Mouse (Mus musculus): ENCODE measurements around the gene Klk1b11. TPM values are rescaled to one million over a fixed set of nuclear protein-coding genes. Genes with fewer than 3 reads are reported as not detected.
"Not testable (repeated sequence)": the region's sequence is repeated elsewhere in the genome, so short reads cannot be mapped to it uniquely, and the experiment has no call there.

The Klk1b11 gene
- polyA plus RNA-seq, 1 experiment from 2014 or later: not detected

DNA sequence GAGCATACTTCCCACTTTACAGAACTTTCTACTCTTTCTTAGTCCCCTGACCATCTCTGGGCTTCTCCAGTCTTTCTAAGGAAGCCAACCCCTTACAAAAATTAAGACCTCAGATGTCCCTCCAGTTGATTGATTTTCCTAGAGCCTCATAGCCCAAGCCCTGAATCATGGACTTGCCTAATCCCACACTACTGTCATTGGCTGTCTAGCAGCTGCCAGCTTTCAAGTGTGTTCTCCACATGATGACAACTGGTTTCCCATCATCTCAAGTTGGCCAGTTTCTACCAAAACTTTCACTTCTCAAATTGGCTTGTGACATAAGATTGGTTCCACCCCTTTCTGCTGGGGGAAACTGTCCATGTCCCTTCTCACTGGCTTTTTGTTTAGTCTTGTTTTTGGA is 9.2 kb downstream of the Klk1b11 start:
- ATAC-seq (replicated peaks; ENCODE audit: low FRiP score, low TSS enrichment, low read depth) (no peak), DNase-seq (ENCODE audit: low spot score) (no peak)
- no peaks in the 10 kb centered on the region for H3K4me1 ChIP-seq (replicated peaks; ENCODE audit: control insufficient read depth, insufficient read depth, low read length)
- H3K27ac ChIP-seq (ENCODE audit: low read depth): no peak overlapping the region
- no peaks in the 10 kb centered on the region for H3K9me3 ChIP-seq (ENCODE audit: control insufficient read depth, low read length)
- H3K36me3 ChIP-seq (ENCODE audit: control insufficient read depth, insufficient read depth, low read length): no peaks in the 10 kb centered on the region
- H3K4me2 ChIP-seq (ENCODE audit: low read length): no peak overlapping the region
- no peak overlapping the region for H3K9ac ChIP-seq (ENCODE audit: low read length)
- no peak overlapping the region for H3K4me3 ChIP-seq (ENCODE audit: low read depth, low read length)
- no peaks in the 10 kb centered on the region for H3K27me3 ChIP-seq (replicated peaks; ENCODE audit: control insufficient read depth, insufficient read depth, low read length)

DNA sequence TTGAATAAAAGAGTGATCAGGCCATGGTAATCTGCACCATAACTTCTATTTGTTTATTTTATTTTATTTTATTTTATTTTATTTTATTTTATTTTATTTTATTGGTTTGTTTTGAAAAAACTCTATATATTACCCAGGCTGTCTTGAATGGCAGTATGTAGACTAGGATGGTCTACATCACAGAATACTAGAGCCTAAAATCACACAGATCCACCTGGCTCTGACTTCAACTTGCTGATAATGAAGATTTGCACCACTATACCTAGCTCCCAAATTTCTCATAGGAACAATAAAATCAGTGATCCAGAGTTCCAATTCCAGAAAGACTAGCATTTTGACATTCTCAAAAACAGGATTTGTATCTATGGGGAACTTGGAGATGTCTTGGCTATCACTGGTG is 16.2 kb downstream of the Klk1b11 start, which contains the start of gene Klk1b26:
Gene Klk1b26, plus strand, starts transcription at position 301 of the 400 bp plus-strand sequence.
- not testable (repeated sequence) for H3K4me2 ChIP-seq (ENCODE audit: low read length); DNase-seq (ENCODE audit: low spot score); H3K36me3 ChIP-seq (ENCODE audit: control insufficient read depth, insufficient read depth, low read length); H3K9ac ChIP-seq (ENCODE audit: low read length); H3K4me3 ChIP-seq (ENCODE audit: low read depth, low read length); ATAC-seq (replicated peaks; ENCODE audit: low FRiP score, low TSS enrichment, low read depth); H3K9me3 ChIP-seq (ENCODE audit: control insufficient read depth, low read length); H3K27ac ChIP-seq (ENCODE audit: low read depth); H3K27me3 ChIP-seq (replicated peaks; ENCODE audit: control insufficient read depth, insufficient read depth, low read length); H3K4me1 ChIP-seq (replicated peaks; ENCODE audit: control insufficient read depth, insufficient read depth, low read length)

DNA sequence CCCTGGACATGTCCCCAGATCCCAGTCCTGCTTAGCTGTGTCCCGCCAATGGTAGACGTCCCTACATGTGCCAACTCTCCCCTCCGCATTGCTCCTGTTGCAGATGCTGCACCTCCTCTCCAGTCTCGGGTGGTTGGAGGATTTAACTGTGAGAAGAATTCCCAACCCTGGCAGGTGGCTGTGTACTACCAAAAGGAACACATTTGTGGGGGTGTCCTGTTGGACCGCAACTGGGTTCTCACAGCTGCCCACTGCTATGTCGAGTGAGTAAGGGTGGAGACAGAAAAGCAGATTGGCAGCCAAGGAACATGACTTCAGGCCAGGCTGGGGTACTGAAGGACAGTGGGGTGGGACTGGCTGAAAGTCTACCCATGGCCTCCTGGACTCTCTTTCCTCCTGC is 19.0 kb downstream of the Klk1b11 start:
- not testable (repeated sequence) for H3K9me3 ChIP-seq (ENCODE audit: control insufficient read depth, low read length); H3K4me2 ChIP-seq (ENCODE audit: low read length); H3K27me3 ChIP-seq (replicated peaks; ENCODE audit: control insufficient read depth, insufficient read depth, low read length); H3K36me3 ChIP-seq (ENCODE audit: control insufficient read depth, insufficient read depth, low read length); H3K4me3 ChIP-seq (ENCODE audit: low read depth, low read length); ATAC-seq (replicated peaks; ENCODE audit: low FRiP score, low TSS enrichment, low read depth); H3K4me1 ChIP-seq (replicated peaks; ENCODE audit: control insufficient read depth, insufficient read depth, low read length); H3K9ac ChIP-seq (ENCODE audit: low read length); H3K27ac ChIP-seq (ENCODE audit: low read depth); DNase-seq (ENCODE audit: low spot score)
- WGBS: 78% methylated on average over 6 of the region's 6 CpGs

DNA sequence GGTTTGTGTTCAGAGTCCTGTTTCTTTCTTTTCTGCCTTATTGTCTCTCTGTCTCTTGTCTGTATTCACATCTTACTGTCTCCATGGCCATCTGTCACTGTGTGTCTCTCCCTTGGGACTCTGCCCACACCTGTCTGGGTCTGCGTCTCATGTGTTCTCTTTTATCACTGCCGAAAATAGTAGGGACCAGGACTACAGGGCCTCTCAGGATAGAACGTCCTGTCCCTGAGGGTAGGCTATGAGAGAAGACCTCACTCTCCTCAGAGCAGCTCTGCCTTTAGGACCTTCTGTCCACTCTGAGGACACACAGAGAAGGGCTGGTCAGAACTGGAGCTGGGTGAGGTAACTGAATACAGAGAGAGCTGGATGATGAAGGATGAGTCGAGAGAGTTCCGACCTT is 19.4 kb downstream of the Klk1b11 start:
- Histone ChIP-seq H3K4me2 (ENCODE audit: low read length) (no peak overlapping the region), H3K9me3 (ENCODE audit: control insufficient read depth, low read length) (no peaks in the 10 kb centered on the region), H3K36me3 (ENCODE audit: control insufficient read depth, insufficient read depth, low read length) (no peaks in the 10 kb centered on the region), H3K4me3 (ENCODE audit: low read depth, low read length) (no peak overlapping the region), H3K4me1 (replicated peaks; ENCODE audit: control insufficient read depth, insufficient read depth, low read length) (no peaks in the 10 kb centered on the region), H3K27ac (ENCODE audit: low read depth) (no peak overlapping the region), H3K9ac (ENCODE audit: low read length) (no peak overlapping the region), H3K27me3 (replicated peaks; ENCODE audit: control insufficient read depth, insufficient read depth, low read length) (no peaks in the 10 kb centered on the region)
- DNase-seq (ENCODE audit: low spot score) (no peak), ATAC-seq (replicated peaks; ENCODE audit: low FRiP score, low TSS enrichment, low read depth) (no peak)
- 84% methylated on average over 5 of the region's 5 CpGs for WGBS

Other genes starting within 250 kb of the Klk1b11 start
- gene Klk12, start 227.0 kb upstream of the Klk1b11 start, polyA plus RNA-seq (2014; fragmentation: Nextera tagmentation; extraction: Ambion mirVana): not detected in 2 replicates
- not detected in 2 replicates for gene Klk11, start 221.3 kb upstream of the Klk1b11 start, polyA plus RNA-seq (2014; fragmentation: Nextera tagmentation; extraction: Ambion mirVana)
- 1.1 and 1.4 TPM in 2 replicates for gene Klk10, start 214.8 kb upstream of the Klk1b11 start, polyA plus RNA-seq (2014; fragmentation: Nextera tagmentation; extraction: Ambion mirVana)
- not detected in 2 replicates for gene Klk9, start 204.0 kb upstream of the Klk1b11 start, polyA plus RNA-seq (2014; fragmentation: Nextera tagmentation; extraction: Ambion mirVana)
- 26.7 and 29.9 TPM in 2 replicates for gene Klk8, start 198.3 kb upstream of the Klk1b11 start, polyA plus RNA-seq (2014; fragmentation: Nextera tagmentation; extraction: Ambion mirVana)
- gene Klk7, start 184.6 kb upstream of the Klk1b11 start, polyA plus RNA-seq (2014; fragmentation: Nextera tagmentation; extraction: Ambion mirVana): 0.12 TPM in 1 of 2 replicates, not detected in the other
- gene Klk6, start 171.4 kb upstream of the Klk1b11 start, polyA plus RNA-seq (2014; fragmentation: Nextera tagmentation; extraction: Ambion mirVana): 0.16 TPM in 1 of 2 replicates, not detected in the other
- gene Klk5, start 153.9 kb upstream of the Klk1b11 start, polyA plus RNA-seq (2014; fragmentation: Nextera tagmentation; extraction: Ambion mirVana): not detected in 2 replicates
- gene Klk4, start 114.7 kb upstream of the Klk1b11 start, polyA plus RNA-seq (2014; fragmentation: Nextera tagmentation; extraction: Ambion mirVana): not detected in 2 replicates
- not detected in 2 replicates for gene Klk15, start 62.1 kb upstream of the Klk1b11 start, polyA plus RNA-seq (2014; fragmentation: Nextera tagmentation; extraction: Ambion mirVana)
- gene Klk1b8, start 45.2 kb upstream of the Klk1b11 start, polyA plus RNA-seq (2014; fragmentation: Nextera tagmentation; extraction: Ambion mirVana): not detected in 2 replicates
- gene Klk1b1, start 29.1 kb upstream of the Klk1b11 start, polyA plus RNA-seq (2014; fragmentation: Nextera tagmentation; extraction: Ambion mirVana): not detected in 2 replicates
- not detected in 2 replicates for gene Klk1b9, start 19.8 kb upstream of the Klk1b11 start, polyA plus RNA-seq (2014; fragmentation: Nextera tagmentation; extraction: Ambion mirVana)
- not detected in 2 replicates for gene Klk1b26, start 16.3 kb downstream of the Klk1b11 start, polyA plus RNA-seq (2014; fragmentation: Nextera tagmentation; extraction: Ambion mirVana)
- not detected in 2 replicates for gene Klk1b27, start 56.4 kb downstream of the Klk1b11 start, polyA plus RNA-seq (2014; fragmentation: Nextera tagmentation; extraction: Ambion mirVana)
- not detected in 2 replicates for gene Klk1b21, start 106.5 kb downstream of the Klk1b11 start, polyA plus RNA-seq (2014; fragmentation: Nextera tagmentation; extraction: Ambion mirVana)
- not detected in 2 replicates for gene Klk1b22, start 116.8 kb downstream of the Klk1b11 start, polyA plus RNA-seq (2014; fragmentation: Nextera tagmentation; extraction: Ambion mirVana)
- not detected in 2 replicates for gene Klk1b16, start 140.9 kb downstream of the Klk1b11 start, polyA plus RNA-seq (2014; fragmentation: Nextera tagmentation; extraction: Ambion mirVana)
- gene Klk1b24, start 192.4 kb downstream of the Klk1b11 start, polyA plus RNA-seq (2014; fragmentation: Nextera tagmentation; extraction: Ambion mirVana): not detected in 2 replicates
- not detected in 2 replicates for gene Klk1b3, start 202.3 kb downstream of the Klk1b11 start, polyA plus RNA-seq (2014; fragmentation: Nextera tagmentation; extraction: Ambion mirVana)
- not detected in 2 replicates for gene Klk1b4, start 211.6 kb downstream of the Klk1b11 start, polyA plus RNA-seq (2014; fragmentation: Nextera tagmentation; extraction: Ambion mirVana)
- not detected in 2 replicates for gene Klk1b5, start 220.1 kb downstream of the Klk1b11 start, polyA plus RNA-seq (2014; fragmentation: Nextera tagmentation; extraction: Ambion mirVana)
- gene Klk1, start 229.5 kb downstream of the Klk1b11 start, polyA plus RNA-seq (2014; fragmentation: Nextera tagmentation; extraction: Ambion mirVana): 0.39 and 1.8 TPM in 2 replicates
- not detected in 2 replicates for gene Gm36864, start 240.3 kb downstream of the Klk1b11 start, polyA plus RNA-seq (2014; fragmentation: Nextera tagmentation; extraction: Ambion mirVana)

Data from intestine, embryonic 14.5 days (tissue).